Comparison of ENCODE assay signal across 8 mouse cellular contexts in genomic region chr11:98907063-98907436, GRCm38 (mm10). TPM values are rescaled to one million over a fixed set of nuclear protein-coding genes. Genes with fewer than 3 reads are reported as not detected.
DNase-seq lines count a peak whose midpoint lies in the region; ATAC-seq lines count a peak whose summit lies in the region.

No protein-coding gene starts in this region.

- peaks cover 35% of the 10 kb centered on the region for H3K4me1 ChIP-seq in kidney, embryonic 14.5 days (ENCODE audit: control insufficient read depth, insufficient read depth, low read length)
- H3K4me1 ChIP-seq in embryonic facial prominence, embryonic 11.5 days (ENCODE audit: control insufficient read depth, insufficient read depth, low read length) = peaks cover 12% of the 10 kb centered on the region
- H3K4me1 ChIP-seq in hindbrain, embryonic 16.5 days (ENCODE audit: control insufficient read depth, insufficient read depth, low read depth, low read length) = peaks cover 6% of the 10 kb centered on the region
- H3K4me1 ChIP-seq in midbrain, embryonic 15.5 days = peaks cover 13% of the 10 kb centered on the region

- H3K27ac ChIP-seq in kidney, embryonic 14.5 days (ENCODE audit: low read depth, low read length) = no peak overlapping the region
- no peak overlapping the region for H3K27ac ChIP-seq in embryonic facial prominence, embryonic 11.5 days (replicated peaks; ENCODE audit: low read depth, low read length)
- H3K27ac ChIP-seq in hindbrain, embryonic 16.5 days (ENCODE audit: low read depth, low read length) = no peak overlapping the region
- 0 out of 2 replicates have a peak overlapping the region, but pooled peaks have one; percentile 34 for H3K27ac ChIP-seq in midbrain, embryonic 15.5 days

- H3K27me3 ChIP-seq in kidney, embryonic 14.5 days (ENCODE audit: control insufficient read depth, insufficient read depth, low read length) = no peaks in the 10 kb centered on the region
- H3K27me3 ChIP-seq in embryonic facial prominence, embryonic 11.5 days (ENCODE audit: control insufficient read depth, insufficient read depth, low read length) = no peaks in the 10 kb centered on the region
- no peaks in the 10 kb centered on the region for H3K27me3 ChIP-seq in hindbrain, embryonic 16.5 days (replicated peaks; ENCODE audit: control insufficient read depth, insufficient read depth, low read length)
- no peaks in the 10 kb centered on the region for H3K27me3 ChIP-seq in midbrain, embryonic 15.5 days (replicated peaks)

- H3K4me2 ChIP-seq in kidney, embryonic 14.5 days (replicated peaks; ENCODE audit: low read depth, low read length) = peak overlapping the region; percentile 93
- peak overlapping the region; percentile 73 for H3K4me2 ChIP-seq in embryonic facial prominence, embryonic 11.5 days (ENCODE audit: low read depth, low read length)
- H3K4me2 ChIP-seq in hindbrain, embryonic 16.5 days (ENCODE audit: low read length) = peak overlapping the region; percentile 98
- H3K4me2 ChIP-seq in midbrain, embryonic 15.5 days = peak overlapping the region; percentile 98

- H3K36me3 ChIP-seq in kidney, embryonic 14.5 days (ENCODE audit: control insufficient read depth, insufficient read depth, low read length) = peaks cover 25% of the 10 kb centered on the region
- H3K36me3 ChIP-seq in embryonic facial prominence, embryonic 11.5 days (replicated peaks; ENCODE audit: control insufficient read depth, insufficient read depth, low read depth, low read length) = peaks cover 4% of the 10 kb centered on the region; the same call in 1 of the 2 replicates
- H3K36me3 ChIP-seq in hindbrain, embryonic 16.5 days (ENCODE audit: control insufficient read depth, insufficient read depth, low read length) = no peaks in the 10 kb centered on the region
- no peaks in the 10 kb centered on the region; the same call in 1 of the 2 replicates for H3K36me3 ChIP-seq in midbrain, embryonic 15.5 days (replicated peaks)

- ATAC-seq in kidney, embryonic 14.5 days (ENCODE audit: low FRiP score, low TSS enrichment) = no peak
- 0 out of 2 replicates have a peak, but pooled peaks have one; percentile 30 for ATAC-seq in embryonic facial prominence, embryonic 11.5 days (replicated peaks; ENCODE audit: insufficient number of reproducible peaks, low FRiP score, low TSS enrichment, low read depth)
- ATAC-seq in hindbrain, embryonic 16.5 days = no peak
- peak; percentile 1; the same call in 1 of the 2 replicates for ATAC-seq in midbrain, embryonic 15.5 days (replicated peaks)

- no peaks in the 10 kb centered on the region for H3K9me3 ChIP-seq in kidney, embryonic 14.5 days (ENCODE audit: control insufficient read depth, low read length)
- H3K9me3 ChIP-seq in embryonic facial prominence, embryonic 11.5 days (replicated peaks; ENCODE audit: control insufficient read depth, low read length) = no peaks in the 10 kb centered on the region
- no peaks in the 10 kb centered on the region for H3K9me3 ChIP-seq in hindbrain, embryonic 16.5 days (ENCODE audit: control insufficient read depth, low read length)
- no peaks in the 10 kb centered on the region for H3K9me3 ChIP-seq in midbrain, embryonic 15.5 days

- peak overlapping the region; percentile 19; the same call in 1 of the 2 replicates for H3K4me3 ChIP-seq in kidney, embryonic 14.5 days (ENCODE audit: low read length)
- no peak overlapping the region for H3K4me3 ChIP-seq in embryonic facial prominence, embryonic 11.5 days (ENCODE audit: low read depth, low read length)
- H3K4me3 ChIP-seq in hindbrain, embryonic 16.5 days (ENCODE audit: low read length) = peak overlapping the region; percentile 52
- peak overlapping the region; percentile 47 for H3K4me3 ChIP-seq in midbrain, embryonic 15.5 days

- H3K9ac ChIP-seq in kidney, embryonic 14.5 days (ENCODE audit: low read depth, low read length) = peak overlapping the region; percentile 47; the same call in 1 of the 2 replicates
- no peak overlapping the region for H3K9ac ChIP-seq in embryonic facial prominence, embryonic 11.5 days (replicated peaks; ENCODE audit: low read length)
- H3K9ac ChIP-seq in hindbrain, embryonic 16.5 days (ENCODE audit: low read depth, low read length) = 0 out of 2 replicates have a peak overlapping the region, but pooled peaks have one; percentile 37
- H3K9ac ChIP-seq in midbrain, embryonic 15.5 days = no peak overlapping the region

- WGBS in kidney, embryonic 14.5 days = 60% methylated on average over 5 of the region's 5 CpGs
- 61% methylated on average over 5 of the region's 5 CpGs for WGBS in embryonic facial prominence, embryonic 11.5 days
- WGBS in hindbrain, embryonic 16.5 days = 52% methylated on average over 5 of the region's 5 CpGs
- 61% methylated on average over 5 of the region's 5 CpGs for WGBS in midbrain, embryonic 15.5 days

- no peak for DNase-seq in kidney, adult 8-10 months
- DNase-seq in embryonic facial prominence, embryonic 11.5 days (ENCODE audit: low spot score) = no peak
- DNase-seq in right cerebral cortex, postnatal 36 days (ENCODE audit: low spot score in 2 of 2) = no peak
- no peak for DNase-seq in MN1 (ENCODE audit: low spot score)
- no peak for DNase-seq in spleen, postnatal 36 days (ENCODE audit: low spot score in 2 of 2)

RNA-seq across cellular contexts. Expression of gene Cdc6, which starts 0.6 kb away (rescaled TPM):
- polyA plus RNA-seq in kidney, embryonic 14.5 days (2014; fragmentation: Nextera tagmentation; extraction: Ambion mirVana) = 32.5 and 44.1 TPM in 2 replicates
- polyA plus RNA-seq in embryonic facial prominence, embryonic 11.5 days (2014; fragmentation: Nextera tagmentation; extraction: Ambion mirVana) = 55.4 and 57.1 TPM in 2 replicates
- polyA plus RNA-seq in hindbrain, embryonic 16.5 days (2015; fragmentation: Nextera tagmentation; extraction: Ambion mirVana) = 4.6 and 6.3 TPM in 2 replicates
- polyA plus RNA-seq in midbrain, embryonic 15.5 days (2015; fragmentation: Nextera tagmentation; extraction: Ambion mirVana) = 3.9 and 4.2 TPM in 2 replicates

RNA-seq across cellular contexts. Expression of gene Rara, which starts 20.6 kb away (rescaled TPM):
- polyA plus RNA-seq in kidney, embryonic 14.5 days (2014; fragmentation: Nextera tagmentation; extraction: Ambion mirVana) = 27.7 and 36.7 TPM in 2 replicates
- polyA plus RNA-seq in embryonic facial prominence, embryonic 11.5 days (2014; fragmentation: Nextera tagmentation; extraction: Ambion mirVana) = 32.7 and 40.2 TPM in 2 replicates
- polyA plus RNA-seq in hindbrain, embryonic 16.5 days (2015; fragmentation: Nextera tagmentation; extraction: Ambion mirVana) = 12.1 and 16.7 TPM in 2 replicates
- polyA plus RNA-seq in midbrain, embryonic 15.5 days (2015; fragmentation: Nextera tagmentation; extraction: Ambion mirVana) = 9.7 and 10.5 TPM in 2 replicates

RNA-seq across cellular contexts. Expression of gene Wipf2, which starts 43.6 kb away (rescaled TPM):
- polyA plus RNA-seq in kidney, embryonic 14.5 days (2014; fragmentation: Nextera tagmentation; extraction: Ambion mirVana) = 6.5 and 6.7 TPM in 2 replicates
- 4.4 and 4.6 TPM in 2 replicates for polyA plus RNA-seq in embryonic facial prominence, embryonic 11.5 days (2014; fragmentation: Nextera tagmentation; extraction: Ambion mirVana)
- polyA plus RNA-seq in hindbrain, embryonic 16.5 days (2015; fragmentation: Nextera tagmentation; extraction: Ambion mirVana) = 4.1 and 4.2 TPM in 2 replicates
- 4.9 and 5.3 TPM in 2 replicates for polyA plus RNA-seq in midbrain, embryonic 15.5 days (2015; fragmentation: Nextera tagmentation; extraction: Ambion mirVana)

Comparison
In these comparisons a context has a peak if more than half of its experiments do, and no peak if none do; other contexts are left out.
1. ATAC-seq: peak in embryonic facial prominence, embryonic 11.5 days (single experiment) and midbrain, embryonic 15.5 days (single experiment); none in kidney, embryonic 14.5 days (single experiment) and hindbrain, embryonic 16.5 days (single experiment).
2. H3K9ac ChIP-seq: peak in kidney, embryonic 14.5 days (single experiment) and hindbrain, embryonic 16.5 days (single experiment); none in embryonic facial prominence, embryonic 11.5 days (single experiment) and midbrain, embryonic 15.5 days (single experiment).
3. Peak in every context shown above with its lines, with median percentiles within 50 percentile points of each other: H3K4me2 ChIP-seq.